Mouse (Mus musculus): ENCODE measurements around the gene Irf9.
A peak's percentile ranks its signal among the peaks of the same experiment; 100 is the strongest.

Gene Irf9

GRCm38 (mm10) chr14:55615876-55616275 lies 12.5 kb downstream of the Irf9 start:
- DNase-seq: no peak

GRCm38 (mm10) chr14:55616844-55617243 lies 13.5 kb downstream of the Irf9 start:
- no peak for DNase-seq

GRCm38 (mm10) chr14:55617822-55618221 lies 14.5 kb downstream of the Irf9 start, which contains the start of gene Rec8:
TSS of gene Rec8 (plus strand) at chr14:55618037.
- DNase-seq: no peak

GRCm38 (mm10) chr14:55618486-55619195 lies 15.3 kb downstream of the Irf9 start:
- DNase-seq: no peak

GRCm38 (mm10) chr14:55628077-55628827 lies 24.9 kb downstream of the Irf9 start:
- DNase-seq: no peak

- peak; percentile 76 to 81 for DNase-seq
Measured at GRCm38 (mm10) chr14:55629312-55629711, 25.9 kb downstream of the Irf9 start.

- no peak for DNase-seq
Measured at GRCm38 (mm10) chr14:55634874-55635522, 31.6 kb downstream of the Irf9 start.

- DNase-seq: peak; percentile 83 to 89
Measured at GRCm38 (mm10) chr14:55635523-55636007, 32.2 kb downstream of the Irf9 start, which contains the start of gene Ipo4. TSS of gene Ipo4 (minus strand) at chr14:55635957.

- DNase-seq: no peak
Measured at GRCm38 (mm10) chr14:55637795-55638194, 34.4 kb downstream of the Irf9 start, which contains the start of gene Gm49378. TSS of gene Gm49378 (minus strand) at chr14:55637895.

- DNase-seq: no peak
Measured at GRCm38 (mm10) chr14:55640816-55641215, 37.4 kb downstream of the Irf9 start.

GRCm38 (mm10) chr14:55641291-55641690 lies 37.9 kb downstream of the Irf9 start:
- DNase-seq: no peak

- DNase-seq: no peak
Measured at GRCm38 (mm10) chr14:55642679-55643059, 39.3 kb downstream of the Irf9 start.

- DNase-seq: peak; percentile 81 to 86
Measured at GRCm38 (mm10) chr14:55643060-55643907, 39.9 kb downstream of the Irf9 start, which contains the start of gene Tm9sf1. TSS of gene Tm9sf1 (minus strand) at chr14:55643806.

GRCm38 (mm10) chr14:55644261-55644888 lies 41.0 kb downstream of the Irf9 start:
- peak in 1 of 2 experiments; percentile 35 for DNase-seq

GRCm38 (mm10) chr14:55649884-55650283 lies 46.5 kb downstream of the Irf9 start, which contains the start of gene Tssk4:
TSS of gene Tssk4 (plus strand) at chr14:55650184.
- DNase-seq: no peak

GRCm38 (mm10) chr14:55651528-55651927 lies 48.2 kb downstream of the Irf9 start:
- DNase-seq: peak; percentile 32 to 59

- no peak for DNase-seq
Measured at GRCm38 (mm10) chr14:55656935-55657334, 53.6 kb downstream of the Irf9 start.

- no peak for DNase-seq
Measured at GRCm38 (mm10) chr14:55658011-55658410, 54.6 kb downstream of the Irf9 start.

Measured in thymus, postnatal 36 days (tissue).